In genomic region chr4:71624771-71625170, GRCm38 (mm10) we compare ENCODE assay signal across 15 mouse cellular contexts.
"Had no signal": no experiment of that assay in that cellular context is flagged by ENCODE, and none has a peak within 500 bp of the region (broad histone marks: within the 10 kb centered on the region; RNA-seq: fewer than 3 reads in every experiment).

No protein-coding gene starts in this region.

- H3K9me3 ChIP-seq: limb, embryonic 10.5 days; liver, embryonic 15.5 days; lung, embryonic 15.5 days; midbrain, embryonic 12.5 days had no signal

- H3K4me1 ChIP-seq: limb, embryonic 10.5 days; liver, embryonic 15.5 days; lung, embryonic 15.5 days; megakaryocyte, embryonic 14.5 days; midbrain, embryonic 12.5 days had no signal

- H3K27me3 ChIP-seq: liver, embryonic 15.5 days; lung, embryonic 15.5 days; megakaryocyte, embryonic 14.5 days; midbrain, embryonic 12.5 days had no signal

- H3K27ac ChIP-seq: limb, embryonic 10.5 days; liver, embryonic 15.5 days; lung, embryonic 15.5 days; macrophage; midbrain, embryonic 12.5 days had no signal

- H3K9ac ChIP-seq: liver, embryonic 15.5 days; lung, embryonic 15.5 days; midbrain, embryonic 12.5 days had no signal

- ATAC-seq: midbrain, embryonic 16.5 days had no signal

- H3K4me2 ChIP-seq: liver, embryonic 11.5 days; liver, embryonic 15.5 days; lung, embryonic 15.5 days; midbrain, embryonic 12.5 days had no signal

- H3K4me3 ChIP-seq: limb, embryonic 10.5 days; liver, embryonic 15.5 days; lung, embryonic 15.5 days; megakaryocyte, embryonic 14.5 days; midbrain, embryonic 12.5 days had no signal

- DNase-seq: kidney, adult 9 months; kidney, postnatal 14 days; lung, postnatal 14 days; right cerebral cortex, postnatal 4 days; spleen, adult 18-20 months; thymus, adult 18-20 months; thymus, postnatal 14 days had no signal

- H3K36me3 ChIP-seq: limb, embryonic 10.5 days; liver, embryonic 15.5 days; lung, embryonic 15.5 days; midbrain, embryonic 12.5 days had no signal
